Mouse (Mus musculus): ENCODE data around the gene Ints5. TPM values are rescaled to one million over a fixed set of nuclear protein-coding genes. Genes with fewer than 3 reads are reported as not detected.

Ints5 gene
- polyA plus RNA-seq (2014; fragmentation: Nextera tagmentation; extraction: Ambion mirVana) = 43.1 and 46.5 TPM in 2 replicates

DNA sequence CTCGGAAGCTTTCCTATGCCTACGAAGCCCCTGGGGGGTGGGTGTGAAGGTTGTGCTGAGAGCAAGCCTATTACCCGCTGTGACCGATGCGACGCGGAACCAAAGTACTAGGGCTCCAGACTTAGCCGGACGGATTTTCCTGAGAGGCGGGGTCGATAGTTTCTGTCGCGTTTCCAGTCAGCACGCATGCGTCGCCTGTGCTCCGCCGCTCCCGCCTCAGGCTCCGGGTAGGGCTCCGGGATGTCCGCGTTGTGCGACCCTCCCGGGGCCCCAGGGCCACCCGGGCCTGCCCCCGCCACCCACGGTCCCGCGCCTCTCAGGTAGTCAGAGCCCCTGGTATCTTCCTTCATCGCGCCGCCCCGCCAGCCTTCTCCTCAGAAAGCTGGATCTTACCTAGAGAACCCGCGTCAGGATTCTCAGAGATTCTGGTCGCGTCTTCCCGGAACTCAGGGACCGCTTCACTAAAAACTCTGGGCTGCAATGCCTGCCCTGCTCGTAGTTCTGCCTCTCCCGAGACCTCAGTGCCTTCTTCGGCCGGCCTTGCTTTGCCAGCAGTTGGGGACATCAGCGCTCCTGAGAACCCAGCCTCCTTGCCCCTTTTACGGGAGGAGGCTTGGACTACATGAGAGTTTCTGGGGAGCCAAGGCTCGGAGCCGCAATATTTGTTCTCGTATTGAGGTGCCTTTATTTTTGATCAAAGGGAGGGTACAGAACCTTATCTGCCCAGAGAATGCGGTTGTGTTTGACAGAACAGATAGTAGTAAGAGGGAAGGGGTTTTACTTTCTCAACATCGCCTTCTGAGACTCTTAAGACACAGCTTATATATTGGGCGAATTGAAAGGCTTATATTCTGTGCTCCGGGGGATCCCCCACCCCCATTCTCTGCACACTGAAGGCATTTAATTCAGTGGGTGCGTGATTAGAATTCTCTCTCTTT, at the start of gene Ints5:
TSS of gene Ints5 (plus strand) at position 177 of the 938 bp plus-strand sequence.
- no peaks in the 10 kb centered on the region for H3K9me3 ChIP-seq (ENCODE audit: low read depth, low read length)
- no peak for TF ChIP-seq CTCF (IDR thresholded peaks at IDR 0.05; ENCODE audit: low read depth)

DNA sequence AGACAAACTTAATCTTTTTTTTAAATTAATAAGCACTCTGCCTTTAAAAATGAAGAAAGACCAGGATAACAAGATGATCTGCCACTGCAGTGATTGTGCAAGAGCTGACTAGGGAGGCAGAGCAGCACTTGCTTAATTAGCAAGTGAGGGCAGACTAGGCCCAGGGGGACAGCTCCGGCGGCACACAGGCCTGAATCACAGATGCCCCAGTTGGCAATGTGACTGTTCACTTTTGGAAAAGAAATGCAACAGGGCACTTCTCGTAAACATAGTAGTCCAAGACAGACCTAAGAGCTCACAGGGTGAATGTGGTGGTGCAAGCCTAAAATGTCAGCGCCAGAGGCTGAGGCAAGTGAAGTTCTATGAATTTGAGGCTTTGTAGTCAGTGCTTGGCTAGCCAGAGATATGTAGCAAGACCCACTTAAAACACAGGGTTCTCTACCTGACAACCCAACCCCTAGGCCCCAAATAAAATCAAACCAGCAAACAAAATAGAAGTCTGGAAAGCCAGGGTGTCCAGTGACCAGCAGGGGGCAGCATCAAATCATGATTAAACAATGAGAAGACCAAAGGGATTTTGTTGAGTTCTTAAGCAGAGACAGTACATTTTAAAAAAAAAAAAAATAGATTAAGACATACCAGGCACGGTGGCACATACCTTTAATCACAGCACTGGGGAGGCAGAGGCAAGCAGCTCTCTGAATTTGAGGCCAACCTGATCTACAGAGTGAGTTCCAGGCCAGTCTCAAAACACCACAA, 48.3 kb upstream of the Ints5 start:
- no peak overlapping the region for H3K4me3 ChIP-seq (ENCODE audit: low read depth, low read length)
- no peaks in the 10 kb centered on the region for H3K4me1 ChIP-seq (ENCODE audit: insufficient read depth)
- peaks cover 32% of the 10 kb centered on the region; the same call in 1 of the 2 replicates for H3K36me3 ChIP-seq (ENCODE audit: insufficient read depth)
- H3K4me2 ChIP-seq = no peak overlapping the region
- peak; percentile 93 for DNase-seq
- peak; percentile 80 for TF ChIP-seq CTCF (IDR thresholded peaks at IDR 0.05; ENCODE audit: low read depth)
- 64% methylated on average over 5 of the region's 5 CpGs for WGBS
- no peak overlapping the region for H3K27ac ChIP-seq (ENCODE audit: low read depth)
- H3K9me3 ChIP-seq (ENCODE audit: low read depth, low read length) = no peaks in the 10 kb centered on the region
- no peak overlapping the region for H3K9ac ChIP-seq
- H3K27me3 ChIP-seq (ENCODE audit: insufficient read depth, low read length) = no peaks in the 10 kb centered on the region
- ATAC-seq (ENCODE audit: insufficient read depth) = no peak

More for the DNA sequence above, at the start of gene Ints5:
- no peaks in the 10 kb centered on the region for H3K27me3 ChIP-seq (ENCODE audit: insufficient read depth, low read length)
- H3K9ac ChIP-seq = peak within 1 kb of the TSS; percentile 92
- peak within 1 kb of the TSS; percentile 87 for H3K4me3 ChIP-seq (ENCODE audit: low read depth, low read length)
- WGBS = 2% methylated on average over 54 of the region's 54 CpGs
- peak within 1 kb of the TSS; percentile 84 for H3K4me2 ChIP-seq
- peaks cover 11% of the 10 kb centered on the region for H3K4me1 ChIP-seq (ENCODE audit: insufficient read depth)
- DNase-seq = peak; percentile 95
- H3K27ac ChIP-seq (ENCODE audit: low read depth) = peak within 1 kb of the TSS; percentile 90
- peaks cover 51% of the 10 kb centered on the region for H3K36me3 ChIP-seq (ENCODE audit: insufficient read depth)
- ATAC-seq (ENCODE audit: insufficient read depth) = peak; percentile 57

DNA sequence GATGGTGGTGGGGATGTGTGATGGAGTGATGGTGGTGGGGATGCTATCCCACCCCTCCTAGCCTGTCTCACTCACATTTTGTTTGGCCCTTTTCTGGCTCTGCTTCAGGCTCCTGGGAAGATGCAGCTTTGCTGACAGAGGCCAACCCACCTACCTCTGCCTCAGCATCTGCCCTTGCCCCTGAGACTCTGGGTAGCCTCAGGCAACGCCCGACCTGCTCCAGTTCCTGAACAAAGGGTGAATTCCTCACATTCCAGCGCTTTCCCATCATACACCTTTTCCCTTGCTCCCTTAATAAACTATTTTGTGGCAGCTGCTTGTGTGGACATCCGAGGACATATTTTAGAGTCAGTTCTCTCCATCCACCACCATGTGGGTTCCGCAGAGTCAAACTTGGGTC, 44.4 kb upstream of the Ints5 start:
- H3K4me1 ChIP-seq (ENCODE audit: insufficient read depth) = 0 out of 2 replicates have a peak, but pooled peaks cover 7% of the 10 kb centered on the region
- no peak overlapping the region for H3K4me3 ChIP-seq (ENCODE audit: low read depth, low read length)
- H3K36me3 ChIP-seq (ENCODE audit: insufficient read depth) = peaks cover 25% of the 10 kb centered on the region; the same call in 1 of the 2 replicates
- H3K27me3 ChIP-seq (ENCODE audit: insufficient read depth, low read length) = no peaks in the 10 kb centered on the region
- no peak for TF ChIP-seq CTCF (IDR thresholded peaks at IDR 0.05; ENCODE audit: low read depth)
- no peak for ATAC-seq (ENCODE audit: insufficient read depth)
- no peak overlapping the region for H3K4me2 ChIP-seq
- WGBS = 67% methylated on average over 5 of the region's 5 CpGs
- no peak overlapping the region for H3K9ac ChIP-seq
- H3K27ac ChIP-seq (ENCODE audit: low read depth) = no peak overlapping the region
- DNase-seq = no peak
- H3K9me3 ChIP-seq (ENCODE audit: low read depth, low read length) = no peaks in the 10 kb centered on the region

DNA sequence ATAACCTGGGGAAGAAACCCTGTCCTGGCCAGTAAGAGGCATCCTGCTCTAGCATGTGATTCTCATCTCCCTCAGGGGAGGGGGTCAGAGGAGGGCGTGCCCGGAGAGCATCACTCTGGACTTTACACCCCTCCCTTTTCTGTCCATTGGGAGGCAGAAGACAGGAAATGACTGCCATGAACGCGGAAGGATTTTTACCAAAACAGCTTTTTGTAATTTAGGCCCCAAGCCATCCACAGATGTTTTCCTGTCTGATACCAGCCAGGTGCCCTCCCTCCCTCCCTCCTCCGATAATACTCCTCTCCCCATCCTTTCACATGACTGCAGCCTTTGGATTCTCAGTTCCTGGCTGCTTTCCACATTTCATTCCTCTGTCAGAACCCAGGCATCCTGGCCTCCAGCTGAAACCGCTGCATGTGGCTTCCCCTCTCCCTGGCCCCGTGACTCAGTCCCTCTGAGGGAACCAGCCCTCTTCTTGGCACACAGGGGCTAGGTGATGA, 42.4 kb upstream of the Ints5 start, which contains the start of gene Lrrn4cl:
TSS of gene Lrrn4cl (plus strand) at position 367 of the 500 bp plus-strand sequence.
- ATAC-seq (ENCODE audit: insufficient read depth) = peak; percentile 87
- H3K36me3 ChIP-seq (ENCODE audit: insufficient read depth) = peaks cover 24% of the 10 kb centered on the region; the same call in 1 of the 2 replicates
- H3K9ac ChIP-seq = peak within 1 kb of the TSS; percentile 20; the same call in 1 of the 2 replicates
- H3K4me2 ChIP-seq = peak within 1 kb of the TSS; percentile 27; the same call in 1 of the 2 replicates
- H3K27ac ChIP-seq (ENCODE audit: low read depth) = peak within 1 kb of the TSS; percentile 27; the same call in 1 of the 2 replicates
- H3K4me3 ChIP-seq (ENCODE audit: low read depth, low read length) = no peak within 1 kb of the TSS
- no peaks in the 10 kb centered on the region for H3K27me3 ChIP-seq (ENCODE audit: insufficient read depth, low read length)
- H3K4me1 ChIP-seq (ENCODE audit: insufficient read depth) = 0 out of 2 replicates have a peak, but pooled peaks cover 7% of the 10 kb centered on the region
- peak; percentile 74 for DNase-seq
- no peaks in the 10 kb centered on the region for H3K9me3 ChIP-seq (ENCODE audit: low read depth, low read length)
- TF ChIP-seq CTCF (IDR thresholded peaks at IDR 0.05; ENCODE audit: low read depth) = no peak
- 16% methylated on average over 7 of the region's 7 CpGs for WGBS

DNA sequence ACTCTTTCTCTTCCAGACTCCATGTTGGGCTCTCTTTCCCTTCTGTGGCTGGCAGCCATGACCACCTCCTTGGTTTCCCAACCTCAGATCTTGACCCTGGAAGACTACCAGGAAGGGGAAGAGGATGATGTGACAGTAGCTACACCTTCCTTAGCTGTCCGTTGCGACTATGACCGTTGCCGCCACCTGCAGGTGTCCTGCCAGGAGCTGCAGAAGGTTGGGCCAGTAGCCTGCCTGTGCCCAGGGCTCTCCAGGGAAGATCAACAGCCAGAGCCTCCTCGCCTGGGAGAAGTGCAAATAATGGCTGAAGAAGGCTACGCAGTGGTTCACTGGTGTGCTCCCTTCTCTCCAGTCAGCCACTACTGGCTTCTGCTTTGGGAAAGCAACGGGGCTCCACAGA, 41.2 kb upstream of the Ints5 start:
- peak; percentile 23; the same call in 1 of the 2 replicates for TF ChIP-seq CTCF (IDR thresholded peaks at IDR 0.05; ENCODE audit: low read depth)
- H3K9me3 ChIP-seq (ENCODE audit: low read depth, low read length) = no peaks in the 10 kb centered on the region
- no peak overlapping the region for H3K4me2 ChIP-seq
- no peak overlapping the region for H3K4me3 ChIP-seq (ENCODE audit: low read depth, low read length)
- peaks cover 12% of the 10 kb centered on the region; the same call in 1 of the 2 replicates for H3K36me3 ChIP-seq (ENCODE audit: insufficient read depth)
- no peak overlapping the region for H3K27ac ChIP-seq (ENCODE audit: low read depth)
- 37% methylated on average over 7 of the region's 7 CpGs for WGBS
- H3K4me1 ChIP-seq (ENCODE audit: insufficient read depth) = 0 out of 2 replicates have a peak, but pooled peaks cover 7% of the 10 kb centered on the region
- DNase-seq (no peak), ATAC-seq (ENCODE audit: insufficient read depth) (no peak)
- H3K27me3 ChIP-seq (ENCODE audit: insufficient read depth, low read length) = no peaks in the 10 kb centered on the region
- H3K9ac ChIP-seq = no peak overlapping the region

DNA sequence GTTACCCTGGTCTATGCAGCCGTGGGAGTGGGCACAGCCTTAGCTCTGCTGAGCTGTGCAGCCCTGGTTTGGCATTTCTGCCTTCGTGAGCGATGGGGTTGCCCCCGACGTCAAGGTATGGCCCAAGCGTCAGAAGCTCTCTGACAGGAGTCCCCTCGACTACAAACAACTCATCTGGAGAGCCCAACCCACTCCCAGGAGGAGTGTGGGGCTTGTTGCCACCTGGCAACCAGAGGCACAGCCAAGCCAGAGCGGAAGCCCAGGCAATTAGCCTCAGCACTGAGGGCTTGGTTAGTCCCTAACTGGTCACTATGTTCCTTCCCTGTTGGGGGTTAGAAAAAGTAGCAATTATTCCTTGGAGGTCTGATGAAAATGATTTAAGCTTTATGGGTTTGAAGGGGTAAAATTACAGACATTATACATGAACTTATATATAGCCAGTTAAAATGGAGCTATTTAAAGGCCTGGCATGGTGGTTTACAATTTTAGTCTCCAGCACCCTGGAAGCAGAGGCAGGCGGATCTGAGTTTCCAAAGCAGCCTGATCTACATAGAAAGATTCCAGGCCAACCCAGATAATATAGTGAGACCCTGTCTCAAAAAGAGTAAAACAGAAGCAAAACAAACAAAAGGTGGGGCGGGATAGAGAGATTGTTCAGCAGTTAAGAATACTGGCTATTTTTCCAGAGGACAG, 40.4 kb upstream of the Ints5 start:
- Histone ChIP-seq H3K9me3 (ENCODE audit: low read depth, low read length) (no peaks in the 10 kb centered on the region), H3K9ac (no peak overlapping the region), H3K36me3 (ENCODE audit: insufficient read depth) (peaks cover 5% of the 10 kb centered on the region; the same call in 1 of the 2 replicates), H3K27me3 (ENCODE audit: insufficient read depth, low read length) (no peaks in the 10 kb centered on the region), H3K4me3 (ENCODE audit: low read depth, low read length) (no peak overlapping the region), H3K4me1 (ENCODE audit: insufficient read depth) (0 out of 2 replicates have a peak, but pooled peaks cover 7% of the 10 kb centered on the region), H3K27ac (ENCODE audit: low read depth) (no peak overlapping the region), H3K4me2 (no peak overlapping the region)
- 47% methylated on average over 10 of the region's 10 CpGs for WGBS
- no peak for DNase-seq
- no peak for ATAC-seq (ENCODE audit: insufficient read depth)
- no peak for TF ChIP-seq CTCF (IDR thresholded peaks at IDR 0.05; ENCODE audit: low read depth)

Measured in lung, embryonic 14.5 days (tissue).